Mouse (Mus musculus) limb, embryonic 12.5 days (tissue): ENCODE measurements around the gene Fam20b. TPM values are rescaled to one million over a fixed set of nuclear protein-coding genes. Genes with fewer than 3 reads are reported as not detected.

Source experiments
- ATAC-seq: fragments of 200-750 bp; cut with Nextera tagmentation; 2 replicates; pipeline ENCODE4 v1.8.0; 2017; ENCODE audit warnings: low read depth, moderate TSS enrichment; ENCODE audit not compliant: insufficient number of reproducible peaks, insufficient read depth, low FRiP score, low TSS enrichment
- H3K27ac ChIP-seq: fragments of 300-500 bp; sonication (generic); 2 replicates; pipeline ENCODE4 v1.5.1; 2016; ENCODE audit warnings: mild to moderate bottlenecking, moderate library complexity
- H3K27me3 ChIP-seq: fragments of 300-500 bp; sonication (generic); 2 replicates; pipeline ENCODE4 v1.6.1; 2016; ENCODE audit warnings: mild to moderate bottlenecking, moderate library complexity
- H3K36me3 ChIP-seq: fragments of 300-500 bp; sonication (generic); 2 replicates; pipeline ENCODE4 v1.6.1; 2016; ENCODE audit warnings: mild to moderate bottlenecking, moderate library complexity
- H3K4me1 ChIP-seq: fragments of 300-500 bp; sonication (generic); replicated peaks from 2 replicates; pipeline ENCODE4 v1.6.1; 2016
- H3K4me2 ChIP-seq: fragments of 300-500 bp; sonication (generic); 2 replicates; pipeline ENCODE4 v1.6.1; 2016; ENCODE audit warnings: mild to moderate bottlenecking, moderate library complexity
- H3K4me3 ChIP-seq: fragments of 300-500 bp; sonication (generic); replicated peaks from 2 replicates; pipeline ENCODE4 v1.5.1; 2016; ENCODE audit warnings: mild to moderate bottlenecking
- H3K9ac ChIP-seq: fragments of 300-500 bp; sonication (generic); replicated peaks from 2 replicates; pipeline ENCODE4 v1.6.1; 2016; ENCODE audit warnings: mild to moderate bottlenecking, moderate library complexity
- H3K9me3 ChIP-seq: fragments of 300-500 bp; sonication (generic); 2 replicates; pipeline ENCODE4 v1.6.1; 2016; ENCODE audit warnings: mild to moderate bottlenecking, moderate library complexity
- WGBS: fragments of 180-500 bp; shearing (Covaris S2); methylation state at CpG from one replicate; pipeline ENCODE4 v1.1.7; 2016; 5-methylcytosine and 5-hydroxymethylcytosine counted together
- polyA plus RNA-seq: library from polyadenylated mRNA; unstranded; fragments of >200 nt; fragmentation: Nextera tagmentation; extraction: Ambion mirVana; gene quantifications from 2 replicates; pipeline ENCODE4 v1.2.1, GENCODE M21; 2016

The Fam20b gene
- polyA plus RNA-seq, 1 experiment from 2014 or later: 24.3 TPM

- Histone ChIP-seq H3K4me2 (no peak overlapping the region), H3K27me3 (no peaks in the 10 kb centered on the region), H3K4me3 (no peak overlapping the region), H3K36me3 (no peaks in the 10 kb centered on the region), H3K9ac (no peak overlapping the region), H3K27ac (peak overlapping the region; percentile 47; the same call in 1 of the 2 replicates), H3K9me3 (no peaks in the 10 kb centered on the region), H3K4me1 (peaks cover 54% of the 10 kb centered on the region)
- ATAC-seq: no peak
- WGBS: 42% methylated on average over 4 of the region's 4 CpGs
Observed at GRCm38 (mm10) chr1:156750261-156750660, 31.4 kb upstream of the Fam20b start.

GRCm38 (mm10) chr1:156749136-156749535 lies 30.2 kb upstream of the Fam20b start:
- Histone ChIP-seq H3K9me3 (no peaks in the 10 kb centered on the region), H3K4me3 (no peak overlapping the region), H3K36me3 (no peaks in the 10 kb centered on the region), H3K4me1 (peaks cover 51% of the 10 kb centered on the region), H3K27ac (no peak overlapping the region), H3K4me2 (no peak overlapping the region), H3K9ac (no peak overlapping the region), H3K27me3 (no peaks in the 10 kb centered on the region)
- ATAC-seq: no peak

GRCm38 (mm10) chr1:156748435-156749005 lies 29.6 kb upstream of the Fam20b start:
- peaks cover 45% of the 10 kb centered on the region for H3K4me1 ChIP-seq
- no peak overlapping the region for H3K27ac ChIP-seq
- no peaks in the 10 kb centered on the region for H3K27me3 ChIP-seq
- no peaks in the 10 kb centered on the region for H3K9me3 ChIP-seq
- ATAC-seq: no peak
- H3K36me3 ChIP-seq: no peaks in the 10 kb centered on the region
- H3K9ac ChIP-seq: no peak overlapping the region
- H3K4me2 ChIP-seq: no peak overlapping the region
- no peak overlapping the region for H3K4me3 ChIP-seq
- 83% methylated on average over 16 of the region's 16 CpGs for WGBS

GRCm38 (mm10) chr1:156745188-156745810 lies 26.4 kb upstream of the Fam20b start:
- ATAC-seq: no peak
- Histone ChIP-seq H3K36me3 (no peaks in the 10 kb centered on the region), H3K4me2 (no peak overlapping the region), H3K27me3 (no peaks in the 10 kb centered on the region), H3K9me3 (no peaks in the 10 kb centered on the region), H3K9ac (no peak overlapping the region), H3K27ac (peak overlapping the region; percentile 57), H3K4me1 (peaks cover 25% of the 10 kb centered on the region), H3K4me3 (no peak overlapping the region)
- 75% methylated on average over 7 of the region's 7 CpGs for WGBS

GRCm38 (mm10) chr1:156741482-156742411 lies 22.9 kb upstream of the Fam20b start:
- Histone ChIP-seq H3K9me3 (no peaks in the 10 kb centered on the region), H3K27ac (no peak overlapping the region), H3K4me2 (no peak overlapping the region), H3K36me3 (no peaks in the 10 kb centered on the region), H3K4me3 (no peak overlapping the region), H3K9ac (no peak overlapping the region), H3K27me3 (no peaks in the 10 kb centered on the region; the same call in 1 of the 2 replicates), H3K4me1 (peaks cover 15% of the 10 kb centered on the region)
- WGBS: 61% methylated on average over 11 of the region's 11 CpGs
- peak; percentile 37; the same call in 1 of the 2 replicates for ATAC-seq

- Histone ChIP-seq H3K27me3 (no peaks in the 10 kb centered on the region; the same call in 1 of the 2 replicates), H3K4me1 (no peaks in the 10 kb centered on the region), H3K9ac (no peak overlapping the region), H3K4me3 (no peak overlapping the region), H3K36me3 (no peaks in the 10 kb centered on the region), H3K4me2 (no peak overlapping the region), H3K9me3 (no peaks in the 10 kb centered on the region), H3K27ac (no peak overlapping the region)
- ATAC-seq: no peak
- 77% methylated on average over 2 of the region's 2 CpGs for WGBS
Observed at GRCm38 (mm10) chr1:156735788-156736187, 16.9 kb upstream of the Fam20b start.

- no peaks in the 10 kb centered on the region; the same call in 1 of the 2 replicates for H3K27me3 ChIP-seq
- WGBS: 73% methylated on average over 3 of the region's 3 CpGs
- no peaks in the 10 kb centered on the region for H3K9me3 ChIP-seq
- H3K27ac ChIP-seq: peak overlapping the region; percentile 72; the same call in 1 of the 2 replicates
- no peaks in the 10 kb centered on the region for H3K36me3 ChIP-seq
- H3K4me1 ChIP-seq: no peaks in the 10 kb centered on the region
- no peak overlapping the region for H3K4me2 ChIP-seq
- no peak; the same call in 1 of the 2 replicates for ATAC-seq
- no peak overlapping the region for H3K9ac ChIP-seq
- no peak overlapping the region for H3K4me3 ChIP-seq
Observed at GRCm38 (mm10) chr1:156734019-156734418, 15.1 kb upstream of the Fam20b start.

- Histone ChIP-seq H3K9me3 (no peaks in the 10 kb centered on the region), H3K4me2 (no peak overlapping the region), H3K36me3 (no peaks in the 10 kb centered on the region), H3K9ac (no peak overlapping the region), H3K27ac (peak overlapping the region; percentile 72), H3K4me1 (no peaks in the 10 kb centered on the region), H3K4me3 (no peak overlapping the region), H3K27me3 (no peaks in the 10 kb centered on the region; the same call in 1 of the 2 replicates)
- WGBS: 86% methylated on average over 9 of the region's 9 CpGs
- ATAC-seq: no peak
Observed at GRCm38 (mm10) chr1:156733559-156733958, 14.7 kb upstream of the Fam20b start.

GRCm38 (mm10) chr1:156732996-156733395 lies 14.1 kb upstream of the Fam20b start:
- H3K27ac ChIP-seq: peak overlapping the region; percentile 72
- H3K4me3 ChIP-seq: no peak overlapping the region
- no peaks in the 10 kb centered on the region for H3K9me3 ChIP-seq
- no peaks in the 10 kb centered on the region; the same call in 1 of the 2 replicates for H3K27me3 ChIP-seq
- 90% methylated on average over 5 of the region's 5 CpGs for WGBS
- no peak overlapping the region for H3K9ac ChIP-seq
- H3K4me1 ChIP-seq: no peaks in the 10 kb centered on the region
- ATAC-seq: no peak
- H3K36me3 ChIP-seq: no peaks in the 10 kb centered on the region
- no peak overlapping the region for H3K4me2 ChIP-seq

- Histone ChIP-seq H3K27me3 (no peaks in the 10 kb centered on the region), H3K36me3 (no peaks in the 10 kb centered on the region), H3K4me3 (no peak overlapping the region), H3K4me1 (no peaks in the 10 kb centered on the region), H3K27ac (no peak overlapping the region), H3K4me2 (no peak overlapping the region), H3K9ac (no peak overlapping the region), H3K9me3 (no peaks in the 10 kb centered on the region)
- ATAC-seq: no peak
- WGBS: 69% methylated on average over 9 of the region's 9 CpGs
Observed at GRCm38 (mm10) chr1:156730802-156731201, 11.9 kb upstream of the Fam20b start.
